Mouse (Mus musculus) E14TG2a.4 (cell line): Measurements from ENCODE around the gene Sv2a.

ENCODE experiments used
- H3K27me3 ChIP-seq: 2 replicates; pipeline ENCODE4 v1.6.1; 2014; ENCODE audit warnings: low read length, control low read depth; ENCODE audit not compliant: insufficient read depth
- H3K36me3 ChIP-seq: 2 replicates; pipeline ENCODE4 v1.6.1; 2014; ENCODE audit warnings: low read length, control low read depth; ENCODE audit not compliant: insufficient read depth
- H3K4me1 ChIP-seq: replicated peaks from 2 replicates; pipeline ENCODE4 v1.6.1; 2014; ENCODE audit warnings: low read depth, low read length, control low read depth
- H3K4me3 ChIP-seq: replicated peaks from 2 replicates; pipeline ENCODE4 v1.5.1; 2014; ENCODE audit warnings: mild to moderate bottlenecking, low read length
- H3K9me3 ChIP-seq: 2 replicates; pipeline ENCODE4 v1.6.1; 2014; ENCODE audit warnings: low read length, control low read depth
- CTCF ChIP-seq: conservative IDR thresholded peaks from 2 replicates; pipeline ENCODE4 v1.5.1; 2014; ENCODE audit warnings: low read length
- NANOG ChIP-seq: IDR thresholded peaks from 2 replicates; pipeline ENCODE4 v1.6.1; 2014; ENCODE audit warnings: borderline replicate concordance, low read length, mixed read lengths
- POU5F1 ChIP-seq: IDR thresholded peaks from 2 replicates; pipeline ENCODE4 v1.6.1; 2014; ENCODE audit warnings: low read length, borderline replicate concordance

Gene Sv2a

GRCm38 (mm10) chr3:96180727-96181477 is at the start of gene Sv2a:
Sv2a (plus strand) TSS chr3:96181151.
- peaks cover 38% of the 10 kb centered on the region for H3K36me3 ChIP-seq
- H3K4me3 ChIP-seq = peak within 1 kb of the TSS; percentile 78
- H3K4me1 ChIP-seq = peaks cover 71% of the 10 kb centered on the region
- no peaks in the 10 kb centered on the region for H3K9me3 ChIP-seq
- no peak for TF ChIP-seq CTCF
- TF ChIP-seq NANOG = no peak
- no peak for TF ChIP-seq POU5F1
- peaks cover 39% of the 10 kb centered on the region for H3K27me3 ChIP-seq

GRCm38 (mm10) chr3:96132478-96132877 is 48.5 kb upstream of the Sv2a start:
- Histone ChIP-seq H3K4me3 (no peak overlapping the region), H3K27me3 (no peaks in the 10 kb centered on the region), H3K9me3 (no peaks in the 10 kb centered on the region), H3K4me1 (peaks cover 8% of the 10 kb centered on the region), H3K36me3 (peaks cover 10% of the 10 kb centered on the region; the same call in 1 of the 2 replicates)
- TF ChIP-seq POU5F1 (no peak), NANOG (no peak)

- peaks cover 10% of the 10 kb centered on the region; the same call in 1 of the 2 replicates for H3K36me3 ChIP-seq
- no peaks in the 10 kb centered on the region for H3K27me3 ChIP-seq
- no peaks in the 10 kb centered on the region for H3K9me3 ChIP-seq
- TF ChIP-seq CTCF = no peak
- no peak for TF ChIP-seq NANOG
- TF ChIP-seq POU5F1 = no peak
- H3K4me1 ChIP-seq = peaks cover 8% of the 10 kb centered on the region
- no peak overlapping the region for H3K4me3 ChIP-seq
Observed at GRCm38 (mm10) chr3:96133327-96133905, 47.5 kb upstream of the Sv2a start.

- Histone ChIP-seq H3K4me1 (peaks cover 8% of the 10 kb centered on the region), H3K36me3 (peaks cover 10% of the 10 kb centered on the region; the same call in 1 of the 2 replicates), H3K27me3 (no peaks in the 10 kb centered on the region), H3K9me3 (no peaks in the 10 kb centered on the region), H3K4me3 (no peak overlapping the region)
- TF ChIP-seq POU5F1 (no peak), NANOG (no peak), CTCF (no peak)
Observed at GRCm38 (mm10) chr3:96135011-96135410, 45.9 kb upstream of the Sv2a start.

- peak; percentile 82 for TF ChIP-seq CTCF
- TF ChIP-seq POU5F1 = no peak
- Histone ChIP-seq H3K4me3 (no peak overlapping the region), H3K27me3 (no peaks in the 10 kb centered on the region), H3K4me1 (no peaks in the 10 kb centered on the region), H3K36me3 (peaks cover 47% of the 10 kb centered on the region), H3K9me3 (no peaks in the 10 kb centered on the region)
Observed at GRCm38 (mm10) chr3:96147950-96148349, 33.0 kb upstream of the Sv2a start.

- H3K27me3 ChIP-seq = no peaks in the 10 kb centered on the region
Observed at GRCm38 (mm10) chr3:96151836-96152235, 29.1 kb upstream of the Sv2a start.

GRCm38 (mm10) chr3:96152611-96153010 is 28.3 kb upstream of the Sv2a start:
- no peak overlapping the region for H3K4me3 ChIP-seq
- no peak for TF ChIP-seq POU5F1
- H3K9me3 ChIP-seq = no peaks in the 10 kb centered on the region
- H3K4me1 ChIP-seq = peaks cover 30% of the 10 kb centered on the region
- no peaks in the 10 kb centered on the region for H3K27me3 ChIP-seq
- peaks cover 52% of the 10 kb centered on the region for H3K36me3 ChIP-seq

More at GRCm38 (mm10) chr3:96151836-96152235, 29.1 kb upstream of the Sv2a start:
- Histone ChIP-seq H3K9me3 (no peaks in the 10 kb centered on the region), H3K4me1 (peaks cover 23% of the 10 kb centered on the region), H3K36me3 (peaks cover 56% of the 10 kb centered on the region), H3K4me3 (no peak overlapping the region)
- no peak for TF ChIP-seq POU5F1
- no peak for TF ChIP-seq CTCF
- no peak for TF ChIP-seq NANOG

GRCm38 (mm10) chr3:96155501-96155900 is 25.4 kb upstream of the Sv2a start:
- Histone ChIP-seq H3K4me3 (no peak overlapping the region; the same call in 1 of the 2 replicates), H3K27me3 (no peaks in the 10 kb centered on the region), H3K4me1 (peaks cover 59% of the 10 kb centered on the region), H3K9me3 (no peaks in the 10 kb centered on the region), H3K36me3 (peaks cover 51% of the 10 kb centered on the region)
- TF ChIP-seq CTCF (no peak), POU5F1 (no peak), NANOG (no peak)
